Mouse (Mus musculus): ENCODE measurements around the gene Myo1g. TPM values are rescaled to one million over a fixed set of nuclear protein-coding genes. Genes with fewer than 3 reads are reported as not detected.
A peak's percentile ranks its signal among the peaks of the same experiment; 100 is the strongest.

Myo1g gene
- polyA plus RNA-seq, 1 experiment from 2014 or later = 0.41 TPM

DNA sequence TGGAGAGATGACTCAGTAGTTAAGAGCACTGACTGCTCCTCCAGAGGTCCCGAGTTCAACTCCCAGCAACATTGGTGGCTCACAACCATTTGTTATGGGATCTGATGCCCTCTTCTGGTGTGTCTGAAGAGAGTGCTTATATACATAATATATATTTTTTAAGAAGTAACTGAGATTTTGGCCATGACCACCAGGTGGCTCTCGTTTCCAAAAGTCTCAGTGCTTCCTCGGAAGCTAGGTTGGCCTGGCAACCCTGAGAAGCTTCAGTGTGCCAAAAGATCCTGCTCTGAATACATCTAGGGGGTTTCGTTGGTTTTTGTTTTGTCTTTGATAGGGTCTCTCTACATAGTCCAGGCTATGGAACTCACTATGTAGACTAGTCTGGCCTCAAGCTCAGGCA, 55.6 kb downstream of the Myo1g start:
- H3K9ac ChIP-seq (replicated peaks) = no peak overlapping the region
- no peak overlapping the region for H3K27ac ChIP-seq (replicated peaks)
- H3K4me2 ChIP-seq (replicated peaks) = no peak overlapping the region
- no peak overlapping the region for H3K4me3 ChIP-seq
- H3K4me1 ChIP-seq = peaks cover 24% of the 10 kb centered on the region
- H3K27me3 ChIP-seq = no peaks in the 10 kb centered on the region
- peaks cover 20% of the 10 kb centered on the region for H3K36me3 ChIP-seq
- WGBS = 25% methylated on average over 4 of the region's 4 CpGs
- peak; percentile 78 for ATAC-seq (replicated peaks)
- H3K9me3 ChIP-seq = no peaks in the 10 kb centered on the region

GRCm38 (mm10) chr11:6463159-6463837, 57.5 kb downstream of the Myo1g start:
- Histone ChIP-seq H3K4me3 (no peak overlapping the region), H3K4me1 (peaks cover 12% of the 10 kb centered on the region), H3K27me3 (no peaks in the 10 kb centered on the region), H3K36me3 (peaks cover 20% of the 10 kb centered on the region), H3K9ac (replicated peaks) (no peak overlapping the region), H3K4me2 (replicated peaks) (no peak overlapping the region), H3K27ac (replicated peaks) (no peak overlapping the region), H3K9me3 (no peaks in the 10 kb centered on the region)
- WGBS = 90% methylated on average over 6 of the region's 6 CpGs
- ATAC-seq (replicated peaks) = no peak

Small RNA genes within 50 kb of the gene (microRNA-seq; reads per million reads assigned to microRNA genes)
- not detected for gene Gm22123

Other genes with a start within 250 kb of the Myo1g start
- 154 and 168 TPM in 2 replicates for gene Tmed4, start 246.1 kb downstream of the Myo1g start, polyA plus RNA-seq (2015; fragmentation: Nextera tagmentation; extraction: Ambion mirVana)
- 88.0 and 88.7 TPM in 2 replicates for gene Ogdh, start 229.3 kb downstream of the Myo1g start, polyA plus RNA-seq (2015; fragmentation: Nextera tagmentation; extraction: Ambion mirVana)
- 38.7 and 38.8 TPM in 2 replicates for gene Zmiz2, start 131.9 kb downstream of the Myo1g start, polyA plus RNA-seq (2015; fragmentation: Nextera tagmentation; extraction: Ambion mirVana)
- gene Ppia, start 105.5 kb downstream of the Myo1g start, polyA plus RNA-seq (2015; fragmentation: Nextera tagmentation; extraction: Ambion mirVana) = 3,682 and 3,685 TPM in 2 replicates
- gene H2afv, start 76.5 kb downstream of the Myo1g start, polyA plus RNA-seq (2015; fragmentation: Nextera tagmentation; extraction: Ambion mirVana) = 576 and 626 TPM in 2 replicates
- 13.5 and 14.8 TPM in 2 replicates for gene Purb, start 45.0 kb downstream of the Myo1g start, polyA plus RNA-seq (2015; fragmentation: Nextera tagmentation; extraction: Ambion mirVana)
- 104 and 107 TPM in 2 replicates for gene Ccm2, start 25.9 kb upstream of the Myo1g start, polyA plus RNA-seq (2015; fragmentation: Nextera tagmentation; extraction: Ambion mirVana)
- 66.9 and 67.4 TPM in 2 replicates for gene Nacad, start 85.1 kb upstream of the Myo1g start, polyA plus RNA-seq (2015; fragmentation: Nextera tagmentation; extraction: Ambion mirVana)
- 27.5 and 31.5 TPM in 2 replicates for gene Tbrg4, start 105.1 kb upstream of the Myo1g start, polyA plus RNA-seq (2015; fragmentation: Nextera tagmentation; extraction: Ambion mirVana)
- gene Wap, start 117.7 kb upstream of the Myo1g start, polyA plus RNA-seq (2015; fragmentation: Nextera tagmentation; extraction: Ambion mirVana) = not detected in 2 replicates
- 4.1 and 6.7 TPM in 2 replicates for gene Ramp3, start 137.6 kb upstream of the Myo1g start, polyA plus RNA-seq (2015; fragmentation: Nextera tagmentation; extraction: Ambion mirVana)

Data from forebrain, embryonic 15.5 days (tissue).